Mouse (Mus musculus) MEL (cell line): Measurements from ENCODE around the gene Prcc. TPM values are rescaled to one million over a fixed set of nuclear protein-coding genes. Genes with fewer than 3 reads are reported as not detected.
A peak's percentile ranks its signal among the peaks of the same experiment; 100 is the strongest.

Experiments used
- DNase-seq: peaks from one replicate; pipeline ENCODE4 v3.0.0; 2011; ENCODE audit warnings: low read depth, low spot score
- H3K27ac ChIP-seq: 2 replicates; pipeline ENCODE4 v1.5.1; 2012; ENCODE audit warnings: low read depth, mild to moderate bottlenecking, control low read depth, low read length, moderate library complexity; ENCODE audit not compliant: control insufficient read depth
- H3K27me3 ChIP-seq, 2 experiments: fragments of 150-350 bp in 1 of 2; sonication (generic) in 1 of 2; 2 replicates each; pipeline ENCODE4 v1.6.1; 2012; ENCODE audit warnings: low read length in 2 of 2, mild to moderate bottlenecking in 2 of 2, improper control_type of control experiment in 1 of 2, moderate library complexity in 1 of 2; ENCODE audit not compliant: insufficient read depth in 2 of 2, control insufficient read depth in 1 of 2
- H3K36me3 ChIP-seq, 2 experiments: 2 replicates each; pipeline ENCODE4 v1.6.1; 2012 to 2014; ENCODE audit warnings: low read length in 2 of 2, improper control_type of control experiment in 1 of 2, inconsistent platforms in 1 of 2, mild to moderate bottlenecking in 1 of 2; ENCODE audit not compliant: insufficient read depth in 2 of 2, control insufficient read depth in 1 of 2
- H3K4me1 ChIP-seq, 2 experiments: fragments of 150-350 bp in 1 of 2; sonication (generic) in 1 of 2; 2 replicates each; pipeline ENCODE4 v1.6.1; 2012; ENCODE audit warnings: low read length in 2 of 2, improper control_type of control experiment in 1 of 2, mild to moderate bottlenecking in 1 of 2; ENCODE audit not compliant: insufficient read depth in 2 of 2, control insufficient read depth in 1 of 2
- H3K4me3 ChIP-seq, 2 experiments: fragments of 150-350 bp in 1 of 2; sonication (generic) in 1 of 2; 2 replicates each; pipeline ENCODE4 v1.5.1; 2012; ENCODE audit warnings: low read depth in 2 of 2, low read length in 2 of 2, mild to moderate bottlenecking in 2 of 2, moderate library complexity in 2 of 2, control low read depth in 1 of 2, improper control_type of control experiment in 1 of 2; ENCODE audit not compliant: control insufficient read depth in 1 of 2, insufficient read depth in 1 of 2
- H3K79me2 ChIP-seq: 2 replicates; pipeline ENCODE4 v1.6.1; 2012; ENCODE audit warnings: mild to moderate bottlenecking, low read length, moderate library complexity; ENCODE audit not compliant: control insufficient read depth, poor library complexity, insufficient read depth
- H3K9ac ChIP-seq: 2 replicates; pipeline ENCODE4 v1.6.1; 2012; ENCODE audit warnings: low read depth, mild to moderate bottlenecking, control low read depth, low read length, moderate library complexity; ENCODE audit not compliant: control insufficient read depth, poor library complexity, severe bottlenecking
- H3K9me3 ChIP-seq: fragments of 150-350 bp; sonication (generic); replicated peaks from 2 replicates; pipeline ENCODE4 v1.6.1; 2012; ENCODE audit warnings: mild to moderate bottlenecking, low read length, improper control_type of control experiment, moderate library complexity; ENCODE audit not compliant: insufficient read depth
- BHLHE40 ChIP-seq: IDR thresholded peaks from 2 replicates; pipeline ENCODE4 v1.6.1; 2012; ENCODE audit warnings: low read depth, mild to moderate bottlenecking, inconsistent platforms, low read length, improper control_type of control experiment, borderline replicate concordance
- CHD2 ChIP-seq: IDR thresholded peaks from 2 replicates; pipeline ENCODE4 v1.6.1; 2011; ENCODE audit warnings: low read length, improper control_type of control experiment
- CTCF ChIP-seq, 3 experiments: IDR thresholded peaks in 2 of 3; conservative IDR thresholded peaks in 1 of 3; 2 replicates each; pipeline ENCODE4 v1.5.1; 2011 to 2012; ENCODE audit warnings: low read length in 3 of 3, low read depth in 2 of 3, mild to moderate bottlenecking in 2 of 3, improper control_type of control experiment in 1 of 3, inconsistent platforms in 1 of 3, mixed read lengths in 1 of 3, moderate library complexity in 1 of 3; ENCODE audit not compliant: control insufficient read depth in 1 of 3, insufficient read depth in 1 of 3, poor library complexity in 1 of 3, severe bottlenecking in 1 of 3
- E2F4 ChIP-seq: IDR thresholded peaks from 2 replicates; pipeline ENCODE4 v1.6.1; 2011; ENCODE audit warnings: low read depth, low read length, improper control_type of control experiment, borderline replicate concordance
- ELF1 ChIP-seq: IDR thresholded peaks from 2 replicates; pipeline ENCODE4 v1.6.1; 2014; ENCODE audit warnings: low read depth, mild to moderate bottlenecking, inconsistent platforms, low read length, improper control_type of control experiment, moderate library complexity
- EP300 ChIP-seq, 2 experiments: IDR thresholded peaks; 2 replicates each; pipeline ENCODE4 v1.6.1; 2011; ENCODE audit warnings: improper control_type of control experiment in 2 of 2, low read length in 2 of 2, low read depth in 1 of 2, mild to moderate bottlenecking in 1 of 2
- ETS1 ChIP-seq: IDR thresholded peaks from 2 replicates; pipeline ENCODE4 v1.6.1; 2012; ENCODE audit warnings: low read depth, mild to moderate bottlenecking, inconsistent platforms, low read length, improper control_type of control experiment, moderate library complexity
- GABPA ChIP-seq: IDR thresholded peaks from 2 replicates; pipeline ENCODE4 v1.6.1; 2012; ENCODE audit warnings: low read depth, mild to moderate bottlenecking, inconsistent platforms, low read length, improper control_type of control experiment, moderate library complexity
- GATA1 ChIP-seq: IDR thresholded peaks from 2 replicates; pipeline ENCODE4 v1.6.1; 2011; ENCODE audit warnings: low read depth, low read length, improper control_type of control experiment
- HCFC1 ChIP-seq: IDR thresholded peaks from 2 replicates; pipeline ENCODE4 v1.6.1; 2012; ENCODE audit warnings: low read depth, mild to moderate bottlenecking, inconsistent platforms, low read length, improper control_type of control experiment, moderate library complexity
- JUND ChIP-seq: IDR thresholded peaks from 2 replicates; pipeline ENCODE4 v1.6.1; 2011; ENCODE audit warnings: low read depth, mild to moderate bottlenecking, improper control_type of control experiment, low read length
- KAT2A ChIP-seq: conservative IDR thresholded peaks from 2 replicates; pipeline ENCODE4 v1.6.1; 2012; ENCODE audit warnings: low read depth, low read length, improper control_type of control experiment, inconsistent platforms
- MAX ChIP-seq: IDR thresholded peaks from 2 replicates; pipeline ENCODE4 v1.6.1; 2011; ENCODE audit warnings: low read length, improper control_type of control experiment
- MAZ ChIP-seq: IDR thresholded peaks from 2 replicates; pipeline ENCODE4 v1.6.1; 2012; ENCODE audit warnings: low read depth, mild to moderate bottlenecking, inconsistent platforms, low read length, improper control_type of control experiment
- MEF2A ChIP-seq: IDR thresholded peaks from 2 replicates; pipeline ENCODE4 v1.6.1; 2014; ENCODE audit warnings: low read depth, mild to moderate bottlenecking, inconsistent platforms, low read length, improper control_type of control experiment; ENCODE audit not compliant: poor library complexity, insufficient replicate concordance, severe bottlenecking; ENCODE audit errors: extremely low read depth
- MYB ChIP-seq: IDR thresholded peaks from 2 replicates; pipeline ENCODE4 v1.6.1; 2011; ENCODE audit warnings: mild to moderate bottlenecking, low read depth, low read length, improper control_type of control experiment
- MYC ChIP-seq: IDR thresholded peaks from 2 replicates; pipeline ENCODE4 v1.6.1; 2011; ENCODE audit warnings: low read depth, mild to moderate bottlenecking, low read length, improper control_type of control experiment, moderate library complexity
- NELFE ChIP-seq: IDR thresholded peaks from 2 replicates; pipeline ENCODE4 v1.6.1; 2011; ENCODE audit warnings: low read depth, low read length, improper control_type of control experiment
- NRF1 ChIP-seq: IDR thresholded peaks from 2 replicates; pipeline ENCODE4 v1.6.1; 2014; ENCODE audit warnings: low read depth, mild to moderate bottlenecking, inconsistent platforms, low read length, improper control_type of control experiment, moderate library complexity; ENCODE audit not compliant: poor library complexity, insufficient read depth, severe bottlenecking
- POLR2A ChIP-seq, 2 experiments: IDR thresholded peaks; 2 replicates each; pipeline ENCODE4 v1.6.1; 2011 to 2012; ENCODE audit warnings: low read length in 2 of 2, mild to moderate bottlenecking in 2 of 2, control low read depth in 1 of 2, improper control_type of control experiment in 1 of 2, low read depth in 1 of 2, moderate library complexity in 1 of 2; ENCODE audit not compliant: control insufficient read depth in 1 of 2, insufficient read depth in 1 of 2, poor library complexity in 1 of 2
- POLR2AphosphoS2 ChIP-seq: IDR thresholded peaks from 2 replicates; pipeline ENCODE4 v1.6.1; 2011; ENCODE audit warnings: low read length, improper control_type of control experiment
- RAD21 ChIP-seq: IDR thresholded peaks from 2 replicates; pipeline ENCODE4 v1.6.1; 2011; ENCODE audit warnings: mild to moderate bottlenecking, low read depth, low read length, improper control_type of control experiment
- RCOR1 ChIP-seq: IDR thresholded peaks from 2 replicates; pipeline ENCODE4 v1.6.1; 2012; ENCODE audit warnings: low read depth, mild to moderate bottlenecking, inconsistent platforms, low read length, improper control_type of control experiment
- SMC3 ChIP-seq: IDR thresholded peaks from 2 replicates; pipeline ENCODE4 v1.6.1; 2011; ENCODE audit warnings: low read depth, low read length, improper control_type of control experiment
- TAL1 ChIP-seq: IDR thresholded peaks from 2 replicates; pipeline ENCODE4 v1.6.1; 2012; ENCODE audit warnings: mild to moderate bottlenecking, inconsistent platforms, low read length, moderate library complexity, mixed read lengths
- TBP ChIP-seq: IDR thresholded peaks from 2 replicates; pipeline ENCODE4 v1.8.0; 2011; ENCODE audit warnings: low read depth, low read length, improper control_type of control experiment
- USF1 ChIP-seq: IDR thresholded peaks from 2 replicates; pipeline ENCODE4 v1.6.1; 2014; ENCODE audit warnings: low read depth, mild to moderate bottlenecking, inconsistent platforms, low read length, improper control_type of control experiment, moderate library complexity
- ZC3H11A ChIP-seq: IDR thresholded peaks from 2 replicates; pipeline ENCODE4 v1.6.1; 2012; ENCODE audit warnings: low read depth, mild to moderate bottlenecking, inconsistent platforms, low read length, improper control_type of control experiment
- ZMIZ1 ChIP-seq: IDR thresholded peaks from 2 replicates; pipeline ENCODE4 v1.6.1; 2012; ENCODE audit warnings: low read depth, mild to moderate bottlenecking, inconsistent platforms, low read length, improper control_type of control experiment, moderate library complexity
- ZNF384 ChIP-seq: IDR thresholded peaks from 2 replicates; pipeline ENCODE4 v1.6.1; 2012; ENCODE audit warnings: low read depth, mild to moderate bottlenecking, inconsistent platforms, low read length, improper control_type of control experiment
- polyA plus RNA-seq, 2 experiments: library from polyadenylated mRNA; stranded (reverse) in 1 of 2; unstranded in 1 of 2; fragments of >175 nt in 1 of 2; fragments of >200 nt in 1 of 2; gene quantifications; 2 replicates each; pipeline versions ENCODE4 v1.2.1 to v1.2.4; 2012; ENCODE audit warnings: low replicate concordance in 2 of 2, low read depth in 1 of 2; ENCODE audit not compliant: insufficient read length in 2 of 2, insufficient read depth in 1 of 2, missing spikeins in 1 of 2
- total RNA-seq: library from RNA; depleted of rRNA; stranded (reverse); fragments of 300-350 nt; gene quantifications from 2 replicates; pipeline ENCODE4 v1.2.3, GENCODE M21; 2012

Gene Prcc
- total and polyA plus RNA-seq, 3 experiments = 47.0 to 65.9 TPM; not detected in 1

DNA sequence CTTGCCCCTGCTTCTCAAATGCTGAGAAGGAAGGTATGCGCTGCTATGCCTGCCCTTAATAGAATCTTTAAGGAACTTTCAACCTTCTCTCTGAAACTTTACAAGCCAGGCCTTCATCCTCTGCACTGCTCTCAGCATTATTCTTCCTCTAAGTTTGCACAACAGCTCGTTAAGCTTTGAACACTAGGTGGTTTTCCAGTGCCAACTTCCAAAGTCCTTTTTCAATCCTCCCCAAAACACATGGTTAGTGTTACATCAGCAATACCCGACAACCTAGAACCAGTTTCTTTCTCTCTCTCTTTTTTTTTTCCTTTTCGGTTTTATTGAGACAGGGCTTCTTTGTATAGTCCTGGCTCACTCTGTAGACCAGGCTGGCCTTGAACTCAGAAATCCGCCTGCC is 48.6 kb upstream of the Prcc start:
- no peak overlapping the region for H3K9ac ChIP-seq
- no peak for DNase-seq
- H3K27me3 ChIP-seq = no peaks in the 10 kb centered on the region
- TF ChIP-seq KAT2A (no peak), TAL1 (no peak), E2F4 (no peak), HCFC1 (no peak), GABPA (no peak), CTCF (IDR thresholded peaks at IDR 0.05 in 2 of 3, conservative IDR thresholded peaks at IDR 0.05 in 1 of 3; ENCODE audit: control insufficient read depth in 1 of 3, insufficient read depth in 1 of 3, low read depth in 2 of 3, low read length in 3 of 3, poor library complexity in 1 of 3, severe bottlenecking in 1 of 3) (no peak)
- H3K27ac ChIP-seq = no peak overlapping the region
- peaks cover 0 to 16% of the 10 kb centered on the region in 2 experiments; a peak in 3 of 4 replicates for H3K4me1 ChIP-seq
- H3K79me2 ChIP-seq = peaks cover 64% of the 10 kb centered on the region
- H3K4me3 ChIP-seq = no peak overlapping the region
- no peaks in the 10 kb centered on the region for H3K9me3 ChIP-seq
- H3K36me3 ChIP-seq = peaks cover 29 to 32% of the 10 kb centered on the region in 2 experiments

DNA sequence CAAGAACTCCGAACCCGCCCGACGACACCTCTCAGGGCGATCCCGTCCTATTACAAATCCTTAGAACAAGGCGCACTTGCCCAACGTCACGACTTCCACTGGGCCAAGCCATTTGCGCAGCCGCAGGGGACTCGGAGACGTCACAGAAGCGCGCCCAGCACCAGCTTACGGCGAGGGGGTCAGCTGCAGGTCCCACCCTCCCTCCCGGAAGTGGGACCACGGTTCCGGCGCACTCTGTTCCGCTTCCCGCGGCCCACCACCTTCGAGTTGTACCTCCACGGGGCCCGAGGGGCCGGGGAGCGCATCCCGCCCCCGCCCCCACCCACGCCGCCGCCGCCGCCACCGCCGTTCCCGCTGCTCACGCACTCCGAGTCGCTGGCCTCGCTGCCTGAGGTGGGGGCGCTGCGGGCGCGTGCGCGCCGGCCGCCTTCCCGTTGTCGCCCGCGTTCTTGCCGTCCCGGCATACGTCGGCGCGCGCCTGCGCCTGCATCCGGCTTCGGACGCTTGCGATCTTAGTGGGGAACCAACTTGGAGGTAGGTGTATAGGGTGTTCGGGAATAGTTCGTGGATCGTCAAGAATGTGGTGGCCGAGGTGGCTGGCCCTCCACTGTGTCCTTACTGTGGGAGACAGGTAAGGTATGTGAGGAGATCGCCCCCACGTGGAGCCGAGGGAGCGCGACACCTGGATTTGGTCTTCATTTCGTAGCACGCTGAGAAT is 44.8 kb upstream of the Prcc start, which contains the start of the genes Isg20l2 and Rrnad1:
Gene Isg20l2 (plus strand): TSS at position 237 of the 718 bp plus-strand sequence.
Gene Rrnad1 (minus strand): TSS at position 640 of the 718 bp plus-strand sequence.
- Histone ChIP-seq H3K27ac (peak within 1 kb of the TSS; percentile 87), H3K4me3 (peak within 1 kb of the TSS; percentile 83 to 97), H3K79me2 (peaks cover 55% of the 10 kb centered on the region), H3K27me3 (no peaks in the 10 kb centered on the region), H3K4me1 (peaks cover 0 to 18% of the 10 kb centered on the region in 2 experiments; a peak in 2 of 4 replicates), H3K36me3 (peaks cover 9 to 31% of the 10 kb centered on the region in 2 experiments), H3K9me3 (no peaks in the 10 kb centered on the region), H3K9ac (peak within 1 kb of the TSS; percentile 98)
- peak; percentile 99 for DNase-seq
- TF ChIP-seq JUND (no peak), MAX (peak; percentile 72), SMC3 (peak; percentile 35), EP300 (IDR thresholded peaks at IDR 0.05; ENCODE audit: low read depth in 1 of 2, low read length in 2 of 2) (no peak), TAL1 (no peak), POLR2AphosphoS2 (peak; percentile 82), MYB (no peak), ZNF384 (no peak), USF1 (no peak), GABPA (no peak; the same call in 1 of the 2 replicates), GATA1 (no peak), NELFE (peak; percentile 66), CTCF (IDR thresholded peaks at IDR 0.05 in 2 of 3, conservative IDR thresholded peaks at IDR 0.05 in 1 of 3; ENCODE audit: control insufficient read depth in 1 of 3, insufficient read depth in 1 of 3, low read depth in 2 of 3, low read length in 3 of 3, poor library complexity in 1 of 3, severe bottlenecking in 1 of 3) (peak; percentile 58 to 69 (median 68)), E2F4 (no peak), RAD21 (peak; percentile 28), ELF1 (peak; percentile 88), KAT2A (peak; percentile 80), RCOR1 (no peak), NRF1 (peak; percentile 80), MAZ (peak; percentile 90), MYC (peak; percentile 79), ETS1 (no peak), TBP (peak; percentile 36; the same call in 1 of the 2 replicates), BHLHE40 (no peak), ZMIZ1 (peak; percentile 67), ZC3H11A (peak; percentile 39; the same call in 1 of the 2 replicates), MEF2A (no peak), POLR2A (IDR thresholded peaks at IDR 0.05; ENCODE audit: control insufficient read depth in 1 of 2, insufficient read depth in 1 of 2, low read depth in 1 of 2, low read length in 2 of 2, poor library complexity in 1 of 2) (peak; percentile 46 to 73; a peak in 3 of 4 replicates), CHD2 (no peak)
